In genomic region chr1:171848757-171849156, GRCm38 (mm10) we compare ENCODE assay signal across 33 mouse cellular contexts. TPM values are rescaled to one million over a fixed set of nuclear protein-coding genes. Genes with fewer than 3 reads are reported as not detected.
DNase-seq lines count a peak whose midpoint lies in the region; ATAC-seq and TF ChIP-seq lines count a peak whose summit lies in the region.
"Had no signal": no experiment of that assay in that cellular context is flagged by ENCODE, and none has a peak within 500 bp of the region (broad histone marks: within the 10 kb centered on the region; RNA-seq: fewer than 3 reads in every experiment).

No protein-coding gene starts in this region.

- H3K9me3 ChIP-seq in liver, postnatal 0 days (ENCODE audit: low read length) = no peaks in the 10 kb centered on the region
- no peaks in the 10 kb centered on the region for H3K9me3 ChIP-seq in liver, embryonic 11.5 days (ENCODE audit: control insufficient read depth, low read length)
- H3K9me3 ChIP-seq in CH12.LX (replicated peaks; ENCODE audit: low read length) = no peaks in the 10 kb centered on the region
- H3K9me3 ChIP-seq: embryonic facial prominence, embryonic 12.5 days; embryonic facial prominence, embryonic 15.5 days; forebrain, embryonic 12.5 days; forebrain, embryonic 15.5 days; heart, embryonic 10.5 days; heart, embryonic 13.5 days had no signal

- WGBS in liver, postnatal 0 days (ENCODE audit: insufficient replicate concordance) = 63% methylated on average over 4 of the region's 4 CpGs
- WGBS in liver, embryonic 11.5 days = 78% methylated on average over 4 of the region's 4 CpGs
- WGBS in macrophage (ENCODE audit: missing documents) = 93% methylated on average over 4 of the region's 4 CpGs
- WGBS in thymus, adult 2 months = 94% methylated on average over 4 of the region's 4 CpGs

- no peak overlapping the region for H3K4me3 ChIP-seq in liver, postnatal 0 days (ENCODE audit: low read depth, low read length)
- no peak overlapping the region for H3K4me3 ChIP-seq in liver, embryonic 11.5 days (ENCODE audit: low read depth, low read length)
- H3K4me3 ChIP-seq in CH12.LX (replicated peaks in 1 of 3; ENCODE audit: low read depth in 2 of 3, low read length in 2 of 3, poor library complexity in 1 of 3) (no peak overlapping the region), macrophage (ENCODE audit: inconsistent target) (no peak overlapping the region)
- no peak overlapping the region for H3K4me3 ChIP-seq in thymus, adult 2 months (ENCODE audit: control insufficient read depth, insufficient read depth, low read length)
- H3K4me3 ChIP-seq: embryonic facial prominence, embryonic 12.5 days; embryonic facial prominence, embryonic 15.5 days; erythroblast, embryonic 14.5 days; forebrain, embryonic 12.5 days; forebrain, embryonic 15.5 days; heart, adult 2 months; heart, embryonic 10.5 days; heart, embryonic 13.5 days had no signal

- peaks cover 3% of the 10 kb centered on the region; the same call in 1 of the 2 replicates for H3K79me2 ChIP-seq in CH12.LX (replicated peaks; ENCODE audit: control insufficient read depth, extremely low read depth, insufficient read depth, poor library complexity, severe bottlenecking)
- peaks cover 89% of the 10 kb centered on the region for H3K79me2 ChIP-seq in macrophage (ENCODE audit: inconsistent target)

- H3K27me3 ChIP-seq in liver, postnatal 0 days (ENCODE audit: insufficient read depth, low read length) = no peaks in the 10 kb centered on the region
- H3K27me3 ChIP-seq in liver, embryonic 11.5 days (replicated peaks; ENCODE audit: control insufficient read depth, insufficient read depth, low read length) = no peaks in the 10 kb centered on the region
- no peaks in the 10 kb centered on the region for H3K27me3 ChIP-seq in CH12.LX (replicated peaks)
- H3K27me3 ChIP-seq in thymus, adult 2 months (ENCODE audit: control insufficient read depth, insufficient read depth, low read length) = no peaks in the 10 kb centered on the region
- H3K27me3 ChIP-seq: embryonic facial prominence, embryonic 12.5 days; embryonic facial prominence, embryonic 15.5 days; forebrain, embryonic 12.5 days; forebrain, embryonic 15.5 days; heart, embryonic 13.5 days had no signal

- H3K4me2 ChIP-seq in liver, postnatal 0 days (ENCODE audit: low read depth, low read length) = no peak overlapping the region
- no peak overlapping the region for H3K4me2 ChIP-seq in liver, embryonic 11.5 days
- H3K4me2 ChIP-seq in CH12.LX (ENCODE audit: insufficient read depth, low read depth, poor library complexity, severe bottlenecking) = no peak overlapping the region
- H3K4me2 ChIP-seq: embryonic facial prominence, embryonic 12.5 days; embryonic facial prominence, embryonic 15.5 days; forebrain, embryonic 12.5 days; forebrain, embryonic 15.5 days; heart, embryonic 13.5 days; hindbrain, embryonic 14.5 days had no signal

- no peak for TF ChIP-seq EP300 in liver, postnatal 0 days (IDR thresholded peaks at IDR 0.05; ENCODE audit: low read depth)
- 0 out of 2 replicates have a peak, but pooled peaks have one; percentile 14 for TF ChIP-seq EP300 in CH12.LX (IDR thresholded peaks at IDR 0.05; ENCODE audit: low read length)

- peak overlapping the region; percentile 60 for H3K27ac ChIP-seq in liver, postnatal 0 days (ENCODE audit: low read depth)
- no peak overlapping the region for H3K27ac ChIP-seq in liver, embryonic 11.5 days (ENCODE audit: low read depth, low read length)
- no peak overlapping the region for H3K27ac ChIP-seq in CH12.LX (ENCODE audit: insufficient read depth, low read depth)
- H3K27ac ChIP-seq in macrophage = peak overlapping the region; percentile 97
- no peak overlapping the region for H3K27ac ChIP-seq in thymus, adult 2 months (ENCODE audit: control insufficient read depth, insufficient read depth, low read length)
- H3K27ac ChIP-seq: embryonic facial prominence, embryonic 12.5 days; embryonic facial prominence, embryonic 15.5 days; forebrain, embryonic 12.5 days; forebrain, embryonic 15.5 days; heart, adult 2 months; heart, embryonic 10.5 days; heart, embryonic 13.5 days; hindbrain, embryonic 14.5 days; hindbrain, postnatal 0 days had no signal

- dilution Hi-C loops in CH12.LX (cut with MboI; ENCODE audit: extremely low pct_ligation_motif_present, extremely low pct_unique_long_range_greater_than_20kb, low sequenced_read_pairs) = no loop called here

- TF ChIP-seq RAD21 in CH12.LX (IDR thresholded peaks at IDR 0.05; ENCODE audit: low read depth, low read length) = no peak

- H3K36me3 ChIP-seq in liver, postnatal 0 days (replicated peaks; ENCODE audit: insufficient read depth, low read length) = no peaks in the 10 kb centered on the region
- no peaks in the 10 kb centered on the region for H3K36me3 ChIP-seq in liver, embryonic 11.5 days (ENCODE audit: control insufficient read depth, insufficient read depth, low read length)
- H3K36me3 ChIP-seq in CH12.LX (replicated peaks in 1 of 2; ENCODE audit: control insufficient read depth in 1 of 2, insufficient read depth in 1 of 2, low read length in 1 of 2) (peaks cover 7 to 66% of the 10 kb centered on the region in 2 experiments), macrophage (ENCODE audit: inconsistent target) (peaks cover 10% of the 10 kb centered on the region; the same call in 1 of the 2 replicates)
- H3K36me3 ChIP-seq in thymus, adult 2 months (ENCODE audit: control insufficient read depth, insufficient read depth, low read length) = peaks cover 32% of the 10 kb centered on the region
- H3K36me3 ChIP-seq: embryonic facial prominence, embryonic 12.5 days; embryonic facial prominence, embryonic 15.5 days; forebrain, embryonic 12.5 days; forebrain, embryonic 15.5 days; heart, embryonic 10.5 days; heart, embryonic 13.5 days had no signal

- TF ChIP-seq CTCF in liver, postnatal 0 days (IDR thresholded peaks at IDR 0.05; ENCODE audit: low read depth) = no peak
- TF ChIP-seq CTCF in CH12.LX (conservative IDR thresholded peaks at IDR 0.05 in 1 of 2, IDR thresholded peaks at IDR 0.05 in 1 of 2; ENCODE audit: low read depth in 2 of 2, low read length in 2 of 2) = no peak
- no peak for TF ChIP-seq CTCF in thymus, adult 2 months (IDR thresholded peaks at IDR 0.05; ENCODE audit: borderline replicate concordance, control insufficient read depth, extremely low read depth, insufficient read depth, low read length, poor library complexity)

- in situ Hi-C loops in CH12.LX (cut with MboI; ENCODE audit: low pct_ligation_motif_present, low pct_unique_long_range_greater_than_20kb, low sequenced_read_pairs) = no loop called here

- no peak overlapping the region for H3K9ac ChIP-seq in liver, postnatal 0 days (replicated peaks)
- no peak overlapping the region for H3K9ac ChIP-seq in liver, embryonic 11.5 days (ENCODE audit: low read depth, low read length)
- no peak overlapping the region for H3K9ac ChIP-seq in CH12.LX (ENCODE audit: insufficient read depth, low read depth)
- H3K9ac ChIP-seq: embryonic facial prominence, embryonic 12.5 days; embryonic facial prominence, embryonic 15.5 days; forebrain, embryonic 12.5 days; forebrain, embryonic 15.5 days; heart, embryonic 13.5 days; hindbrain, embryonic 14.5 days had no signal

- TF ChIP-seq POLR2A in CH12.LX (IDR thresholded peaks at IDR 0.05; ENCODE audit: low read depth, low read length) = no peak
- TF ChIP-seq POLR2A in thymus, adult 2 months (IDR thresholded peaks at IDR 0.05; ENCODE audit: control insufficient read depth, extremely low read depth, insufficient read depth, low read length, poor library complexity) = no peak

- ATAC-seq in liver, postnatal 0 days = no peak
- no peak for ATAC-seq in liver, embryonic 11.5 days (replicated peaks; ENCODE audit: low FRiP score)
- ATAC-seq: CD4-positive, CD25-positive, alpha-beta regulatory T cell, adult 4 months; forebrain, embryonic 15.5 days; hindbrain, postnatal 0 days; inflammation-experienced regulatory T-cells, adult 6 months; intestine, embryonic 16.5 days; Patski had no signal

- H3K4me1 ChIP-seq in liver, postnatal 0 days (ENCODE audit: insufficient read depth) = peaks cover 3% of the 10 kb centered on the region
- H3K4me1 ChIP-seq in liver, embryonic 11.5 days (replicated peaks; ENCODE audit: control insufficient read depth, insufficient read depth, low read length) = no peaks in the 10 kb centered on the region
- H3K4me1 ChIP-seq in CH12.LX (ENCODE audit: control insufficient read depth in 1 of 2, insufficient read depth in 2 of 2) = peaks cover 3 to 46% of the 10 kb centered on the region in 2 experiments; a peak in 2 of 4 replicates
- peaks cover 5% of the 10 kb centered on the region for H3K4me1 ChIP-seq in thymus, adult 2 months (replicated peaks; ENCODE audit: control insufficient read depth, insufficient read depth, low read length)
- H3K4me1 ChIP-seq: embryonic facial prominence, embryonic 12.5 days; embryonic facial prominence, embryonic 15.5 days; forebrain, embryonic 12.5 days; forebrain, embryonic 15.5 days; heart, embryonic 10.5 days; heart, embryonic 13.5 days had no signal

- no peak for DNase-seq in liver, postnatal 0 days
- no peak for DNase-seq in liver, embryonic 11.5 days (ENCODE audit: low spot score)
- peak; percentile 39 for DNase-seq in CH12.LX (ENCODE audit: extremely low read depth)
- DNase-seq in adrenal gland, adult 18-20 months (ENCODE audit: low spot score in 2 of 2) = no peak
- no peak for DNase-seq in thymus, adult 2 months
- DNase-seq: adrenal gland, postnatal 14 days; cerebellum, adult 11-12 months; cerebellum, adult 9-11 months; cerebellum, postnatal 25 days; gastrocnemius, postnatal 36 days; heart, postnatal 14 days; heart, postnatal 4 days had no signal

RNA-seq across cellular contexts. Expression of gene Cd84, which starts 9.3 kb away (rescaled TPM):
- 10.8 and 11.2 TPM in 2 replicates for polyA plus RNA-seq in liver, postnatal 0 days (2015; fragmentation: Nextera tagmentation; extraction: Ambion mirVana)
- polyA plus RNA-seq in liver, embryonic 11.5 days (2014; fragmentation: Nextera tagmentation; extraction: Ambion mirVana) = 4.3 and 4.6 TPM in 2 replicates
- total RNA-seq in CH12.LX (2012; rRNA removed) (12.4 and 12.7 TPM in 2 replicates), CH12.LX (2014; rRNA removed) (24.3 and 31.8 TPM in 2 replicates)
- polyA plus RNA-seq in CH12.LX (2012; ENCODE audit: insufficient read length, low read depth) (17.4 and 18.1 TPM in 2 replicates), macrophage (2018) (552 to 1,435 TPM (median 764 TPM) in 3 replicates)
- 1,000 to 10,000 TPM in 6 of 26 experiments, 100 to 1,000 TPM in 20; 234 to 1,654 (median 819) TPM for total RNA-seq in macrophage (2018; cell fraction: chromatin; rRNA removed)
- 100 to 1,000 TPM; 435 to 614 (median 502) TPM for total RNA-seq in macrophage (2018; cell fraction: cytosol; rRNA removed)
- total RNA-seq in macrophage (2018; cell fraction: nucleus; rRNA removed) = 1,000 to 10,000 TPM in 2 of 26 experiments, 100 to 1,000 TPM in 24; 287 to 1,216 (median 634) TPM
- total RNA-seq in adrenal gland, adult 18-20 months (2021) = 10 to 100 TPM in 1 of 2 experiments, 1 to 10 TPM in 1; 3.7 to 11.1 TPM
- polyA plus RNA-seq in thymus, adult 2 months (2012; rRNA removed) = 22.3 and 27.8 TPM in 2 replicates
- polyA plus RNA-seq: C2C12; erythroblast, embryonic 14.5 days had no signal

RNA-seq across cellular contexts. Expression of gene Gm10521, which starts 46.7 kb away (rescaled TPM):
- polyA plus RNA-seq in liver, postnatal 0 days (2015; fragmentation: Nextera tagmentation; extraction: Ambion mirVana) = 0.07 TPM in 1 of 2 replicates, not detected in the other
- 0.08 TPM in 1 of 2 replicates, not detected in the other for polyA plus RNA-seq in liver, embryonic 11.5 days (2014; fragmentation: Nextera tagmentation; extraction: Ambion mirVana)
- total RNA-seq in CH12.LX (2012; rRNA removed) (0.17 and 0.21 TPM in 2 replicates), CH12.LX (2014; rRNA removed) (0.13 and 0.16 TPM in 2 replicates)
- polyA plus RNA-seq in CH12.LX (2012; ENCODE audit: insufficient read length, low read depth) (1.6 and 1.7 TPM in 2 replicates), macrophage (2018) (14.1 to 35.5 TPM (median 19.0 TPM) in 3 replicates)
- 100 to 1,000 TPM in 21 of 26 experiments, 10 to 100 TPM in 5; 23.0 to 410 (median 222) TPM for total RNA-seq in macrophage (2018; cell fraction: chromatin; rRNA removed)
- 10 to 100 TPM in 13 of 26 experiments, 1 to 10 TPM in 13; 2.8 to 24.5 (median 10.0) TPM for total RNA-seq in macrophage (2018; cell fraction: cytosol; rRNA removed)
- total RNA-seq in macrophage (2018; cell fraction: nucleus; rRNA removed) = 100 to 1,000 TPM in 15 of 26 experiments, 10 to 100 TPM in 11; 29.2 to 375 (median 110) TPM
- under 1 TPM; 0.10 to 0.51 TPM for total RNA-seq in adrenal gland, adult 18-20 months (2021)
- polyA plus RNA-seq in thymus, adult 2 months (2012; rRNA removed) = 9.5 and 11.6 TPM in 2 replicates
- total RNA-seq: ES-E14; gastrocnemius, adult 8-10 months; gastrocnemius, postnatal 36 days; hindbrain, postnatal 0 days had no signal
- polyA plus RNA-seq: brain, embryonic 14.5 days; C2C12; embryonic facial prominence, embryonic 12.5 days; embryonic facial prominence, embryonic 15.5 days; erythroblast, embryonic 14.5 days; forebrain, embryonic 12.5 days; forebrain, embryonic 15.5 days; heart, embryonic 10.5 days; heart, embryonic 13.5 days; heart, embryonic 16.5 days; hindbrain, embryonic 11.5 days; hindbrain, embryonic 14.5 days; hindbrain, postnatal 0 days; intestine, embryonic 16.5 days; Patski had no signal

Comparison
In these comparisons a context has a peak if more than half of its experiments do, and no peak if none do; other contexts are left out.
1. H3K27ac ChIP-seq: peak in liver, postnatal 0 days (single experiment) and macrophage (single experiment); none in liver, embryonic 11.5 days (single experiment), CH12.LX (single experiment) and thymus, adult 2 months (single experiment).
2. RNA of gene Cd84, which starts 9.3 kb away (polyA plus RNA-seq): 552 to 1,435 TPM in macrophage; 22.3 to 27.8 TPM in thymus, adult 2 months, 17.4 to 18.1 TPM in CH12.LX, 10.8 to 11.2 TPM in liver, postnatal 0 days and 4.3 to 4.6 TPM in liver, embryonic 11.5 days; every median in the first group is over 10 times any median in the second.